Mouse (Mus musculus) hindbrain, embryonic 13.5 days (tissue): ENCODE data around the gene Nckap5. TPM values are rescaled to one million over a fixed set of nuclear protein-coding genes. Genes with fewer than 3 reads are reported as not detected.

Experiments
- ATAC-seq: fragments of 200-750 bp; cut with Nextera tagmentation; 2 replicates; pipeline ENCODE4 v1.8.0; 2017; ENCODE audit warnings: moderate TSS enrichment; ENCODE audit not compliant: low FRiP score
- H3K27ac ChIP-seq: fragments of 300-500 bp; sonication (generic); 2 replicates; pipeline ENCODE4 v1.5.1; 2015; ENCODE audit warnings: inconsistent platforms, mild to moderate bottlenecking, moderate library complexity
- H3K27me3 ChIP-seq: fragments of 300-500 bp; sonication (generic); 2 replicates; pipeline ENCODE4 v1.6.1; 2015; ENCODE audit warnings: mild to moderate bottlenecking, inconsistent platforms
- H3K36me3 ChIP-seq: fragments of 300-500 bp; sonication (generic); 2 replicates; pipeline ENCODE4 v1.6.1; 2015; ENCODE audit warnings: mild to moderate bottlenecking, inconsistent platforms
- H3K4me1 ChIP-seq: fragments of 300-500 bp; sonication (generic); replicated peaks from 2 replicates; pipeline ENCODE4 v1.6.1; 2015; ENCODE audit warnings: inconsistent platforms
- H3K4me2 ChIP-seq: fragments of 300-500 bp; sonication (generic); 2 replicates; pipeline ENCODE4 v1.6.1; 2015; ENCODE audit warnings: inconsistent platforms, mild to moderate bottlenecking, moderate library complexity
- H3K4me3 ChIP-seq: fragments of 300-500 bp; sonication (generic); 2 replicates; pipeline ENCODE4 v1.5.1; 2015; ENCODE audit warnings: mild to moderate bottlenecking, inconsistent platforms
- H3K9ac ChIP-seq: fragments of 300-500 bp; sonication (generic); 2 replicates; pipeline ENCODE4 v1.6.1; 2015; ENCODE audit warnings: mild to moderate bottlenecking, inconsistent platforms
- H3K9me3 ChIP-seq: fragments of 300-500 bp; sonication (generic); 2 replicates; pipeline ENCODE4 v1.6.1; 2016; ENCODE audit warnings: inconsistent platforms
- WGBS: fragments of 180-500 bp; shearing (Covaris S2); methylation state at CpG from one replicate; pipeline ENCODE4 v1.1.7; 2015; 5-methylcytosine and 5-hydroxymethylcytosine counted together
- polyA plus RNA-seq: library from polyadenylated mRNA; unstranded; fragments of >200 nt; fragmentation: Nextera tagmentation; extraction: Ambion mirVana; gene quantifications from 2 replicates; pipeline ENCODE4 v1.2.1, GENCODE M21; 2015

Nckap5 gene
- polyA plus RNA-seq, 1 experiment from 2014 or later = 18.6 TPM

GRCm38 (mm10) chr1:125974649-125975048 is 856.0 kb downstream of the Nckap5 start:
- no peaks in the 10 kb centered on the region for H3K36me3 ChIP-seq

GRCm38 (mm10) chr1:125971933-125972332 is 858.7 kb downstream of the Nckap5 start:
- Histone ChIP-seq H3K9ac (no peak overlapping the region), H3K4me1 (peaks cover 7% of the 10 kb centered on the region), H3K27ac (no peak overlapping the region), H3K9me3 (no peaks in the 10 kb centered on the region), H3K4me2 (no peak overlapping the region), H3K4me3 (no peak overlapping the region), H3K36me3 (no peaks in the 10 kb centered on the region), H3K27me3 (no peaks in the 10 kb centered on the region)
- 14% methylated on average over 6 of the region's 6 CpGs for WGBS
- ATAC-seq = no peak

More at GRCm38 (mm10) chr1:125974649-125975048, 856.0 kb downstream of the Nckap5 start:
- ATAC-seq = no peak
- no peaks in the 10 kb centered on the region for H3K27me3 ChIP-seq
- peaks cover 12% of the 10 kb centered on the region for H3K4me1 ChIP-seq
- no peak overlapping the region for H3K9ac ChIP-seq
- H3K4me2 ChIP-seq = no peak overlapping the region
- no peaks in the 10 kb centered on the region for H3K9me3 ChIP-seq
- no peak overlapping the region for H3K4me3 ChIP-seq
- no peak overlapping the region for H3K27ac ChIP-seq
- 91% methylated on average over 3 of the region's 3 CpGs for WGBS

- Histone ChIP-seq H3K36me3 (no peaks in the 10 kb centered on the region), H3K27ac (no peak overlapping the region), H3K4me2 (no peak overlapping the region), H3K9me3 (no peaks in the 10 kb centered on the region), H3K9ac (no peak overlapping the region), H3K4me3 (no peak overlapping the region), H3K27me3 (no peaks in the 10 kb centered on the region), H3K4me1 (peaks cover 7% of the 10 kb centered on the region)
- WGBS = 84% methylated on average over 6 of the region's 6 CpGs
- ATAC-seq = no peak
These were observed 862.9 kb downstream of the Nckap5 start for GRCm38 (mm10) chr1:125967671-125968070.

DNA sequence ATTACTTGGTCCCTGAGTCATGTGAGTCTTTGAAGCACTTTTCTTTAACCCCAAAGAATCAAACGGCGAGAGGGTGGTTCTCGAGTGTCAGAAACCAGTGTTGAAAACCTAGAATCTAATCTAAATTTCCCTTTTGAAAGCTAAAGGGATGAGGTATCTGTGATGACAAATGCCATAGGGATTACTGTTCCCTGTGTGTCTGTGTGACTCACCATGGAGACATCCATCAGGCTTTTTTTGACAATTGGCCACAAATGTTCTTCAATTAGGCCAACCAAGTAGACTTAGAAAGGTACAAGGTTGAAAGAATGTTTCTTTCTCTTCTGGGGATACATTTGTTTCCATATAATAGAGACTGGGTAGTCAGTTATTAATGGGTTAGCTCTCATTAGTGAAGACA is 879.6 kb downstream of the Nckap5 start:
- Histone ChIP-seq H3K9me3 (no peaks in the 10 kb centered on the region), H3K27ac (no peak overlapping the region), H3K27me3 (no peaks in the 10 kb centered on the region), H3K4me1 (no peaks in the 10 kb centered on the region), H3K36me3 (no peaks in the 10 kb centered on the region), H3K4me3 (no peak overlapping the region), H3K9ac (no peak overlapping the region), H3K4me2 (no peak overlapping the region)
- ATAC-seq = no peak
- WGBS = 89% methylated on average over 3 of the region's 3 CpGs

DNA sequence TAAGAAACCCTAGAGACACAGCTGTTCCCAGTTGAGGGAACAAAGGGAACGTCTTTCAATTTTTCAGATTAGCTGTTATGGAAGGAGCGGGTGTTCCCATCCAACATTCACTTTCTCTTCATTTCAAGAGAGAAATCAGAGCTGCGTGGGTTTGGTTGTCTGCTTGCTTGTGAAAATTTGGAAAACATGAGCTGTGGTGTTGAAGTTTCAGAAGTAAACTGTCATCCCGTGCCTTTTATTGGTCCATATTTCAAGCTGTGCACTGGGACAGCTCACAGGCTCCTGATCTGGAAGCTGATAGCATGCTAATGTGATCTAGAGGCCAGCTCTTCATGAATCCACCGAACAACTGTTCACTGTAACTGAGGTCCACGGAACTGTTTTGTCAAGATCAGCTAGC is 881.5 kb downstream of the Nckap5 start:
- H3K4me2 ChIP-seq = no peak overlapping the region

DNA sequence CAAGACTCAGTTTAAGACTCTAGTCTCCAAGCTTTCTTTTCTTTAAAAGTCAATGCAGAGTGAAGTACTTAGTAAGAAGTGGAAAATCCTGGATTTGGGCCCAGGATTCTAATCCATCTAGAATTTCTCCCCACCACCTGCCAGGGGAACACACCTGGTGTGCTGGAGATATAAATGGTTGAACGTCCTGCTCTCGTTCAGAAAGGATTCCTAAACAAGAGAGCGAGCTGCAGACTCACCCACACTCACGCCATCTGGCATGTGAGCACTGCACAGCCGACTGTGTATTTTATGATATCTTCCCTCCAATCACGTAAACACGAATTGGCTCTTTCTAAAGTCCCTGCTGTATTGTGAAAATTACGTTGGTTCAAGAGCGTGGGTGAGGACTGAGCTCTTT is 885.5 kb downstream of the Nckap5 start:
- H3K27me3 ChIP-seq = no peaks in the 10 kb centered on the region
- 0 out of 2 replicates have a peak, but pooled peaks cover 3% of the 10 kb centered on the region for H3K4me1 ChIP-seq
- no peak overlapping the region for H3K9ac ChIP-seq
- no peak overlapping the region for H3K4me2 ChIP-seq
- H3K27ac ChIP-seq = no peak overlapping the region
- no peak overlapping the region for H3K4me3 ChIP-seq
- ATAC-seq = no peak
- no peaks in the 10 kb centered on the region for H3K36me3 ChIP-seq
- WGBS = 80% methylated on average over 9 of the region's 9 CpGs
- H3K9me3 ChIP-seq = no peaks in the 10 kb centered on the region

More for the DNA sequence above, 881.5 kb downstream of the Nckap5 start:
- H3K4me3 ChIP-seq = no peak overlapping the region
- WGBS = 76% methylated on average over 6 of the region's 6 CpGs
- no peaks in the 10 kb centered on the region for H3K9me3 ChIP-seq
- ATAC-seq = no peak
- H3K36me3 ChIP-seq = no peaks in the 10 kb centered on the region
- no peaks in the 10 kb centered on the region for H3K27me3 ChIP-seq
- H3K27ac ChIP-seq = no peak overlapping the region
- H3K9ac ChIP-seq = no peak overlapping the region
- H3K4me1 ChIP-seq = no peaks in the 10 kb centered on the region

DNA sequence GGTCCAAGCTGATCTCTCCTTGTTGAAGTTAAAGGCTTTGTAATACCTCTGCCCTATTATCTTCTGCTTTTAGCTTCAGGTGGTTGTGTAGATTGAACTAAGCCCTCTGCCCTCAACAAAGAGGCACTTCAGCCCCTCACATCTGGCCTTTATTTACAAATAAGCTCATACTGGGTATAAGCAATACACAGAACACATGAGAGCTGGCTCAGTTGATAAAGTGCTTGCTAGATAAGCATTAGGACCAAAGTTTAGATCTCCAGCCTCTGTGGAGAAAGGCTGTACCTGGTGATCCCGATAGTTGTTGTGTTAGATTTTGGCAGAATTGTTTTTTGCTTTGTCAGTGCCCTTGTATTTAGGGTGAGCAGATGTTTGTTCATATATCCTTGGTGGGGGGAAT is 887.3 kb downstream of the Nckap5 start:
- WGBS = 94% methylated on average over 1 of the region's 1 CpGs
- no peak overlapping the region for H3K9ac ChIP-seq
- no peaks in the 10 kb centered on the region for H3K9me3 ChIP-seq
- no peak for ATAC-seq
- 0 out of 2 replicates have a peak, but pooled peaks cover 3% of the 10 kb centered on the region for H3K4me1 ChIP-seq
- H3K4me3 ChIP-seq = no peak overlapping the region
- no peak overlapping the region for H3K4me2 ChIP-seq
- H3K36me3 ChIP-seq = no peaks in the 10 kb centered on the region
- no peaks in the 10 kb centered on the region for H3K27me3 ChIP-seq
- H3K27ac ChIP-seq = no peak overlapping the region

DNA sequence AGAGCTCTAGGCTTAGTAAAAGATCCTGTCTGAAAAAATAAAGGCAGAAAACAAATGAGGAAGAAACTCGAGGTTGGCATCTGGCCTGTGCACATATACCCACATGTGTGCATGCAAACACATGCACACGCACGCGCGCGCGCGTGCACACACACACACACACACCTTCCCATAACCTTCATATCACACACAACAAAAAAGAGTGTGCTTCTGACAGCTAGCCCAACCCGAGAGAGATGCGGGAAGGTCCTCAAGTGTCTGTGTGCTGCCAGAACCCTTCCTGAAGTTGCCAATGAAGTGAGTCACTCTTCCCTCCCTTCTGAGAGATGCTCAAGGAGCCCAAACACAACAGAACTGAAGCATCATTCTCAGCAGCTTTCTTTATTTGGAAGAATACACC is 905.1 kb downstream of the Nckap5 start:
- Histone ChIP-seq H3K27ac (no peak overlapping the region), H3K4me3 (no peak overlapping the region), H3K9ac (no peak overlapping the region), H3K36me3 (no peaks in the 10 kb centered on the region), H3K9me3 (no peaks in the 10 kb centered on the region; the same call in 1 of the 2 replicates), H3K27me3 (no peaks in the 10 kb centered on the region), H3K4me2 (no peak overlapping the region), H3K4me1 (no peaks in the 10 kb centered on the region)
- no peak for ATAC-seq
- 96% methylated on average over 10 of the region's 10 CpGs for WGBS

- H3K36me3 ChIP-seq = no peaks in the 10 kb centered on the region
- WGBS = 80% methylated on average over 2 of the region's 2 CpGs
- ATAC-seq = no peak
These were observed 907.5 kb downstream of the Nckap5 start for GRCm38 (mm10) chr1:125923062-125923461.

DNA sequence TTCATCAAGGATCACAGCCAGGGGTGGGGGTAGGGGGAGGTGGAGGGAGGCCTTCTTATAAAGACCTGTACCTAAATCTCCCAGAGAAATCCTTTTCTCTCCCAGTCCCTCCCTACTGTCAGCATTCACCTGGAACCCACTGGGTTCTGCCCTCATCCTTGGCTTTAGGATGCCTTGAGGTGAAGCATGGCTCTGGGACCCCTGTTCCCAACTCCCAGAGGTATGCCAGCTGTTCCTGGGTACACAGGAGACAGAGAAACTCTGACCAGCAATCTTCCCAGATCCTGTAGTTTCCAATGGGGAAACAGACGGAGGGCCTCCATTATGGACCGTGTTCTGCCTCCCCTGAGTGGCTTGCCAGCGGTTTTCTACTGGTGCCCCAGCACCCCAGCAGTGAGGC is 909.9 kb downstream of the Nckap5 start:
- no peak overlapping the region for H3K4me2 ChIP-seq
- H3K9me3 ChIP-seq = peaks cover 14% of the 10 kb centered on the region; the same call in 1 of the 2 replicates
- no peaks in the 10 kb centered on the region for H3K27me3 ChIP-seq
- no peak overlapping the region for H3K9ac ChIP-seq
- H3K4me1 ChIP-seq = no peaks in the 10 kb centered on the region
- no peak overlapping the region for H3K27ac ChIP-seq
- no peak overlapping the region for H3K4me3 ChIP-seq
- WGBS = 90% methylated on average over 3 of the region's 3 CpGs
- no peaks in the 10 kb centered on the region for H3K36me3 ChIP-seq
- no peak for ATAC-seq

More at GRCm38 (mm10) chr1:125923062-125923461, 907.5 kb downstream of the Nckap5 start:
- Histone ChIP-seq H3K4me1 (no peaks in the 10 kb centered on the region), H3K27ac (no peak overlapping the region), H3K9me3 (peaks cover 14% of the 10 kb centered on the region; the same call in 1 of the 2 replicates), H3K4me2 (no peak overlapping the region), H3K9ac (no peak overlapping the region), H3K4me3 (no peak overlapping the region), H3K27me3 (no peaks in the 10 kb centered on the region)

GRCm38 (mm10) chr1:125912601-125913600 is 917.7 kb downstream of the Nckap5 start, which contains the start of gene Lypd1:
TSS of gene Lypd1 (minus strand) at chr1:125913101.
- WGBS = 4% methylated on average over 30 of the region's 30 CpGs
- peak; percentile 45 for ATAC-seq
- Histone ChIP-seq H3K9me3 (no peaks in the 10 kb centered on the region), H3K36me3 (no peaks in the 10 kb centered on the region), H3K4me3 (peak within 1 kb of the TSS; percentile 57), H3K27ac (peak within 1 kb of the TSS; percentile 75), H3K4me2 (peak within 1 kb of the TSS; percentile 98), H3K4me1 (peaks cover 32% of the 10 kb centered on the region), H3K27me3 (peaks cover 27% of the 10 kb centered on the region), H3K9ac (peak within 1 kb of the TSS; percentile 81)

DNA sequence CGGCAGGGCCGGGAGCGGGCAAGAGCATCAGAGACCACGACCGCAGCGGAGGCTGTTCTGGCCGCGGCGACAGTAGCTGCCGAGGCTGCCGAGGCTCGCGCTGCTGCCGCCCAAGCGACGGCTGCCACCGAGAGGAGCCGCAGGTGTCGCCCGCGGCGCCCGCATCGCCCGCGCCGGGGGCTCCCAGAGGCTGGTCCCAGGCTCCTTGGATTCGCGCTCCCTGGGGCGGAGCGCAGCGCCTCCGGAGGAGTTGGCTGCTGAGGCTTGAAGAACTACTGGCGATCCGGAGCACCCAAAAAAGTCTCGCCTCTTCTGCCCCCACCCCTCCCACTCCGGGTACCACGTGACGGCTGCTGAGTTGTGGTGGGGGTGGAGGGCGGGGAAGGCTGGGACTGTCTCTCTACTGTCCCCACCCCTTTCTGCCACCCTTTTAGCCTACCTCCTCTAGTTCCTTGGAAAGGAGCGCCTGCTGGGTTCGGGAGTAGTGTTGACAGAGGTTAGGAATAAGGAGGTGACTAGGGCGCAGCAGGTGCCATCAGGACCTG is 918.6 kb downstream of the Nckap5 start:
- H3K9ac ChIP-seq = peak overlapping the region; percentile 81
- no peaks in the 10 kb centered on the region for H3K9me3 ChIP-seq
- H3K27me3 ChIP-seq = peaks cover 27% of the 10 kb centered on the region
- H3K27ac ChIP-seq = peak overlapping the region; percentile 75
- WGBS = 1% methylated on average over 41 of the region's 43 CpGs
- peaks cover 32% of the 10 kb centered on the region for H3K4me1 ChIP-seq
- H3K36me3 ChIP-seq = no peaks in the 10 kb centered on the region
- peak; percentile 70 for ATAC-seq
- peak overlapping the region; percentile 98 for H3K4me2 ChIP-seq
- H3K4me3 ChIP-seq = peak overlapping the region; percentile 57
